Mouse (Mus musculus): ENCODE results near the gene Pgpep1.

- TF ChIP-seq CTCF (IDR thresholded peaks at IDR 0.05; ENCODE audit: control insufficient read depth, insufficient read depth, insufficient read length), result no peak
- no peak for TF ChIP-seq MYOG (IDR thresholded peaks at IDR 0.05; ENCODE audit: control insufficient read depth, extremely low read depth, insufficient read length)
- no peak for TF ChIP-seq USF1 (IDR thresholded peaks at IDR 0.05; ENCODE audit: low read depth)
Observed at GRCm38 (mm10) chr8:70635527-70635926, 24.7 kb downstream of the Pgpep1 start.

Data from C2C12 (cell line).